Mouse (Mus musculus): ENCODE results near the gene Cnot9. TPM values are rescaled to one million over a fixed set of nuclear protein-coding genes. Genes with fewer than 3 reads are reported as not detected.

The Cnot9 gene
- polyA plus RNA-seq, 1 experiment from 2014 or later = 66.1 TPM

DNA sequence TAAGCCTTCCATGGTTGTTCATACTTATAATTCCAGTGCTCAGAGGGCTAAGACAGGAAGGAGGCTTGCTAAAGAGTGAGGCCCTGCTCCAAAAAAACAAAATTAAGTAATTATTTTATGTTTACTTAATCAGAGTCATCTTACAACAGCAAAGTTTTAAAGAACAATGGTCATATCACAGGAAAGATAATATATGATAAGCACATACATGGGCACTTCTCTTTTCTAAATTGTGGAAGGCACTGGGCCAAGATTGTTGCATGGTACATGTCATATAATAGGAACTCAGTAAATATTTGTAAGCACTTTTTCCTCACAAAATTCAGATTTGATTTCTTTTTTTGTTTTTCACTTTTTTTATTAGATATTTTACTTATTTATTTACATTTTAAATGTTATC lies 14.0 kb downstream of the Cnot9 start:
- no peak for DNase-seq (ENCODE audit: low spot score)
- peaks cover 53% of the 10 kb centered on the region for H3K36me3 ChIP-seq (ENCODE audit: control insufficient read depth, insufficient read depth, low read length)

GRCm38 (mm10) chr1:74524746-74525145 lies 18.9 kb downstream of the Cnot9 start:
- Histone ChIP-seq H3K4me2 (ENCODE audit: low read length) (no peak overlapping the region), H3K4me3 (ENCODE audit: low read depth, low read length) (no peak overlapping the region), H3K9me3 (replicated peaks; ENCODE audit: control insufficient read depth, low read length) (no peaks in the 10 kb centered on the region), H3K27me3 (replicated peaks; ENCODE audit: control insufficient read depth, insufficient read depth, low read length) (no peaks in the 10 kb centered on the region), H3K9ac (ENCODE audit: low read length) (no peak overlapping the region), H3K4me1 (ENCODE audit: control insufficient read depth, insufficient read depth, low read length) (no peaks in the 10 kb centered on the region), H3K27ac (ENCODE audit: low read depth, low read length) (no peak overlapping the region), H3K36me3 (ENCODE audit: control insufficient read depth, insufficient read depth, low read length) (peaks cover 81% of the 10 kb centered on the region)
- 94% methylated on average over 4 of the region's 4 CpGs for WGBS
- ATAC-seq (no peak), DNase-seq (ENCODE audit: low spot score) (no peak)

More for the DNA sequence above, 14.0 kb downstream of the Cnot9 start:
- no peak overlapping the region for H3K4me2 ChIP-seq (ENCODE audit: low read length)
- no peak overlapping the region for H3K4me3 ChIP-seq (ENCODE audit: low read depth, low read length)
- no peaks in the 10 kb centered on the region for H3K27me3 ChIP-seq (replicated peaks; ENCODE audit: control insufficient read depth, insufficient read depth, low read length)
- no peaks in the 10 kb centered on the region for H3K4me1 ChIP-seq (ENCODE audit: control insufficient read depth, insufficient read depth, low read length)
- H3K9ac ChIP-seq (ENCODE audit: low read length) = no peak overlapping the region
- H3K27ac ChIP-seq (ENCODE audit: low read depth, low read length) = no peak overlapping the region
- no peak for ATAC-seq
- no peaks in the 10 kb centered on the region for H3K9me3 ChIP-seq (replicated peaks; ENCODE audit: control insufficient read depth, low read length)

- no peak for ATAC-seq
- H3K4me2 ChIP-seq (ENCODE audit: low read length) = no peak overlapping the region
- WGBS = 97% methylated on average over 7 of the region's 7 CpGs
- no peaks in the 10 kb centered on the region for H3K4me1 ChIP-seq (ENCODE audit: control insufficient read depth, insufficient read depth, low read length)
- H3K36me3 ChIP-seq (ENCODE audit: control insufficient read depth, insufficient read depth, low read length) = peaks cover 84% of the 10 kb centered on the region
- DNase-seq (ENCODE audit: low spot score) = no peak
- no peak overlapping the region for H3K9ac ChIP-seq (ENCODE audit: low read length)
- no peaks in the 10 kb centered on the region for H3K27me3 ChIP-seq (replicated peaks; ENCODE audit: control insufficient read depth, insufficient read depth, low read length)
- H3K4me3 ChIP-seq (ENCODE audit: low read depth, low read length) = no peak overlapping the region
- no peaks in the 10 kb centered on the region for H3K9me3 ChIP-seq (replicated peaks; ENCODE audit: control insufficient read depth, low read length)
- no peak overlapping the region for H3K27ac ChIP-seq (ENCODE audit: low read depth, low read length)
Measured at GRCm38 (mm10) chr1:74528589-74528988, 22.7 kb downstream of the Cnot9 start.

DNA sequence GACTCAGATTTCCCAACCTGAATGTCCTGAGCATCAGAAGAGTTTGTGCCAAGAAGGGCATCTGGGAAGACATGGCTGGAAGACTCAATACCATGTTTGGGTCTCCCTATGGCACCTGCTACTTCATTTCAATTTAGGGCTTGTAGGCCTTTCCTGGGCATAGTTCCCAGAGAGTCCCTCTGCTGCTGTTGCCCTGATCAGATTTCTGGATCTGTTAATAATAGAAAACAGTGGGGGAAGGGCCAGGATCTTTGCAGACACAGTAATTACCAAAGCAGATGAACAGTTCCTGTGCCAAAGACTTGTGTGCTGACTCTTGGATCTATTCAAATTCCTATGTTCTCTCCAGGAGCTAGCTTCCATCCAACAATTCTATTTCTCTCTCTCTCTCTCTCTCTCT lies 32.8 kb downstream of the Cnot9 start:
- Histone ChIP-seq H3K9ac (ENCODE audit: low read length) (no peak overlapping the region), H3K4me2 (ENCODE audit: low read length) (no peak overlapping the region), H3K27me3 (replicated peaks; ENCODE audit: control insufficient read depth, insufficient read depth, low read length) (no peaks in the 10 kb centered on the region), H3K9me3 (replicated peaks; ENCODE audit: control insufficient read depth, low read length) (no peaks in the 10 kb centered on the region), H3K27ac (ENCODE audit: low read depth, low read length) (no peak overlapping the region), H3K4me3 (ENCODE audit: low read depth, low read length) (no peak overlapping the region), H3K4me1 (ENCODE audit: control insufficient read depth, insufficient read depth, low read length) (no peaks in the 10 kb centered on the region; the same call in 1 of the 2 replicates), H3K36me3 (ENCODE audit: control insufficient read depth, insufficient read depth, low read length) (no peaks in the 10 kb centered on the region)
- DNase-seq (ENCODE audit: low spot score) = peak; percentile 72
- ATAC-seq = no peak

- Histone ChIP-seq H3K27ac (ENCODE audit: low read depth, low read length) (no peak within 1 kb of the TSS), H3K4me3 (ENCODE audit: low read depth, low read length) (no peak within 1 kb of the TSS; the same call in 1 of the 2 replicates), H3K4me2 (ENCODE audit: low read length) (peak within 1 kb of the TSS; percentile 33), H3K9ac (ENCODE audit: low read length) (peak within 1 kb of the TSS; percentile 47), H3K27me3 (replicated peaks; ENCODE audit: control insufficient read depth, insufficient read depth, low read length) (no peaks in the 10 kb centered on the region), H3K9me3 (replicated peaks; ENCODE audit: control insufficient read depth, low read length) (no peaks in the 10 kb centered on the region), H3K36me3 (ENCODE audit: control insufficient read depth, insufficient read depth, low read length) (no peaks in the 10 kb centered on the region), H3K4me1 (ENCODE audit: control insufficient read depth, insufficient read depth, low read length) (no peaks in the 10 kb centered on the region; the same call in 1 of the 2 replicates)
- WGBS = 4% methylated on average over 6 of the region's 6 CpGs
- peak; percentile 26; the same call in 1 of the 2 replicates for ATAC-seq
- DNase-seq (ENCODE audit: low spot score) = peak; percentile 41
Measured at GRCm38 (mm10) chr1:74542451-74542961, 36.6 kb downstream of the Cnot9 start, which contains the start of gene Plcd4. Plcd4 (plus strand) TSS chr1:74542888.

- Histone ChIP-seq H3K27ac (ENCODE audit: low read depth, low read length) (no peak within 1 kb of the TSS), H3K9ac (ENCODE audit: low read length) (no peak within 1 kb of the TSS), H3K4me1 (ENCODE audit: control insufficient read depth, insufficient read depth, low read length) (no peaks in the 10 kb centered on the region; the same call in 1 of the 2 replicates), H3K36me3 (ENCODE audit: control insufficient read depth, insufficient read depth, low read length) (no peaks in the 10 kb centered on the region), H3K9me3 (replicated peaks; ENCODE audit: control insufficient read depth, low read length) (no peaks in the 10 kb centered on the region), H3K4me2 (ENCODE audit: low read length) (peak within 1 kb of the TSS; percentile 33), H3K4me3 (ENCODE audit: low read depth, low read length) (no peak within 1 kb of the TSS), H3K27me3 (replicated peaks; ENCODE audit: control insufficient read depth, insufficient read depth, low read length) (no peaks in the 10 kb centered on the region)
- WGBS = 34% methylated on average over 4 of the region's 4 CpGs
- ATAC-seq (no peak), DNase-seq (ENCODE audit: low spot score) (no peak)
Measured at GRCm38 (mm10) chr1:74544184-74544583, 38.3 kb downstream of the Cnot9 start, which contains the start of gene Usp37. Usp37 (minus strand) TSS chr1:74544284.

DNA sequence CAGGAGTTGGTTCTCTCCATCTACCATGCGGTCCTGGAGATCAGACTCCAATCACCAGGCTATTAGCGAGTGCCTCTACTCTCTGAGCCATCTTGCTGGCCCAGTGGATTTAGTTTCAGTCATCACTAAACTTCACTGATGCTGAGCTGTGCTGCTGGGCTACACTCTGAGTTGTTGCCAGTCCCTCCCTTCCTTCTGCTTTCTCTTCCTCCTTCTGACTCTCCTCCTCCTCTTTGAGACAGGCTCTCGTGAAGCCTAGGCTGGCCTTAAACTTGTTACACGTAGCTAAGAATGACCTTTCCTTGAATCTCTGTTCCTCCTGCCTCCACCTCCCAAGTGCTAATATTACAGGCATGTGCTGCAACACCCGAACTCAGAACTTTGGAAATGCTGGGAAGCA lies 53.2 kb downstream of the Cnot9 start:
- Histone ChIP-seq H3K36me3 (ENCODE audit: control insufficient read depth, insufficient read depth, low read length) (peaks cover 6% of the 10 kb centered on the region), H3K4me1 (ENCODE audit: control insufficient read depth, insufficient read depth, low read length) (no peaks in the 10 kb centered on the region), H3K4me3 (ENCODE audit: low read depth, low read length) (no peak overlapping the region), H3K27me3 (replicated peaks; ENCODE audit: control insufficient read depth, insufficient read depth, low read length) (no peaks in the 10 kb centered on the region), H3K9me3 (replicated peaks; ENCODE audit: control insufficient read depth, low read length) (no peaks in the 10 kb centered on the region), H3K4me2 (ENCODE audit: low read length) (no peak overlapping the region), H3K27ac (ENCODE audit: low read depth, low read length) (no peak overlapping the region), H3K9ac (ENCODE audit: low read length) (no peak overlapping the region)
- no peak for DNase-seq (ENCODE audit: low spot score)
- no peak for ATAC-seq
- 88% methylated on average over 5 of the region's 5 CpGs for WGBS

DNA sequence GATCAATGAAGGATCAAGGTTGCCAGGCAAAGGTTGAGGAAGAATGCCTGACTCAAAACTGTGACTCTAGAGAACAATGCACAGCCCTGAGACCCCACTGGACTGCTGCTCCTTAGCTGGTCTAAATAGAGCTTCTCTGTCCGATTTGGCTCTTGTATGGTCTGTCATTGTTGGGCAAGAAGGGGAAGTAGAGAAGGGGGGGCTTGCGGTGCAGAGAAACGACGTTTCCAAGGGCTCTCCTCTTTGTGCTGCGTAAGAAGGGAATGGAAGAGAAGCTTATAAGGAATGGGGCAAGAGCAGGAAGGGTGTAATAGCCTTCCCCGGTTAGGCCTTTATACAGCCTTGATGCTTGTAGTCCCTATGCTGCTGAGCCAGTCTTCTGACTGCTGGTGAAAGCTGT lies 60.0 kb downstream of the Cnot9 start:
- Histone ChIP-seq H3K9ac (ENCODE audit: low read length) (no peak overlapping the region), H3K4me1 (ENCODE audit: control insufficient read depth, insufficient read depth, low read length) (no peaks in the 10 kb centered on the region), H3K4me3 (ENCODE audit: low read depth, low read length) (no peak overlapping the region), H3K36me3 (ENCODE audit: control insufficient read depth, insufficient read depth, low read length) (peaks cover 68% of the 10 kb centered on the region), H3K27me3 (replicated peaks; ENCODE audit: control insufficient read depth, insufficient read depth, low read length) (no peaks in the 10 kb centered on the region), H3K27ac (ENCODE audit: low read depth, low read length) (no peak overlapping the region), H3K4me2 (ENCODE audit: low read length) (no peak overlapping the region), H3K9me3 (replicated peaks; ENCODE audit: control insufficient read depth, low read length) (no peaks in the 10 kb centered on the region)
- ATAC-seq (no peak), DNase-seq (ENCODE audit: low spot score) (no peak)
- 84% methylated on average over 6 of the region's 6 CpGs for WGBS

GRCm38 (mm10) chr1:74569739-74570719 lies 64.2 kb downstream of the Cnot9 start:
- no peaks in the 10 kb centered on the region for H3K9me3 ChIP-seq (replicated peaks; ENCODE audit: control insufficient read depth, low read length)
- H3K4me2 ChIP-seq (ENCODE audit: low read length) = no peak overlapping the region
- DNase-seq (ENCODE audit: low spot score) (no peak), ATAC-seq (no peak)
- no peak overlapping the region for H3K9ac ChIP-seq (ENCODE audit: low read length)
- peaks cover 91% of the 10 kb centered on the region for H3K36me3 ChIP-seq (ENCODE audit: control insufficient read depth, insufficient read depth, low read length)
- H3K27me3 ChIP-seq (replicated peaks; ENCODE audit: control insufficient read depth, insufficient read depth, low read length) = no peaks in the 10 kb centered on the region
- no peak overlapping the region for H3K4me3 ChIP-seq (ENCODE audit: low read depth, low read length)
- H3K27ac ChIP-seq (ENCODE audit: low read depth, low read length) = no peak overlapping the region
- 94% methylated on average over 29 of the region's 29 CpGs for WGBS
- H3K4me1 ChIP-seq (ENCODE audit: control insufficient read depth, insufficient read depth, low read length) = no peaks in the 10 kb centered on the region
